Mouse (Mus musculus): Measurements from ENCODE around the gene Col6a6. TPM values are rescaled to one million over a fixed set of nuclear protein-coding genes. Genes with fewer than 3 reads are reported as not detected.

Gene Col6a6
- polyA plus RNA-seq, 1 experiment: not detected

GRCm38 (mm10) chr9:105704226-105704932 is 123.6 kb downstream of the Col6a6 start:
- WGBS: 86% methylated on average over 16 of the region's 16 CpGs
- Histone ChIP-seq H3K27ac (ENCODE audit: insufficient read depth, low read depth, low read length) (no peak overlapping the region), H3K36me3 (ENCODE audit: control insufficient read depth, insufficient read depth, low read length) (no peaks in the 10 kb centered on the region), H3K27me3 (ENCODE audit: control insufficient read depth, insufficient read depth, low read length) (no peaks in the 10 kb centered on the region), H3K4me3 (ENCODE audit: low read depth, low read length) (no peak overlapping the region), H3K4me1 (ENCODE audit: control insufficient read depth, insufficient read depth, insufficient read length, low read length) (no peaks in the 10 kb centered on the region)
- TF ChIP-seq CTCF (IDR thresholded peaks at IDR 0.05; ENCODE audit: extremely low read depth, insufficient read length, insufficient replicate concordance, low read depth, low read length): no peak
- TF ChIP-seq POLR2A (IDR thresholded peaks at IDR 0.05; ENCODE audit: low read depth, low read length): no peak

GRCm38 (mm10) chr9:105701966-105702365 is 126.0 kb downstream of the Col6a6 start:
- Histone ChIP-seq H3K27ac (ENCODE audit: insufficient read depth, low read depth, low read length) (no peak overlapping the region), H3K27me3 (ENCODE audit: control insufficient read depth, insufficient read depth, low read length) (no peaks in the 10 kb centered on the region), H3K4me1 (ENCODE audit: control insufficient read depth, insufficient read depth, insufficient read length, low read length) (peaks cover 4% of the 10 kb centered on the region; the same call in 1 of the 2 replicates), H3K4me3 (ENCODE audit: low read depth, low read length) (no peak overlapping the region), H3K36me3 (ENCODE audit: control insufficient read depth, insufficient read depth, low read length) (no peaks in the 10 kb centered on the region)
- TF ChIP-seq CTCF (IDR thresholded peaks at IDR 0.05; ENCODE audit: extremely low read depth, insufficient read length, insufficient replicate concordance, low read depth, low read length): no peak
- no peak for TF ChIP-seq POLR2A (IDR thresholded peaks at IDR 0.05; ENCODE audit: low read depth, low read length)
- WGBS: 81% methylated on average over 9 of the region's 9 CpGs

- no peak overlapping the region for H3K27ac ChIP-seq (ENCODE audit: insufficient read depth, low read depth, low read length)
- H3K4me3 ChIP-seq (ENCODE audit: low read depth, low read length): no peak overlapping the region
- no peaks in the 10 kb centered on the region for H3K36me3 ChIP-seq (ENCODE audit: control insufficient read depth, insufficient read depth, low read length)
- peaks cover 4% of the 10 kb centered on the region; the same call in 1 of the 2 replicates for H3K4me1 ChIP-seq (ENCODE audit: control insufficient read depth, insufficient read depth, insufficient read length, low read length)
- TF ChIP-seq POLR2A (IDR thresholded peaks at IDR 0.05; ENCODE audit: low read depth, low read length) (no peak), CTCF (IDR thresholded peaks at IDR 0.05; ENCODE audit: extremely low read depth, insufficient read length, insufficient replicate concordance, low read depth, low read length) (no peak)
- WGBS: 67% methylated on average over 6 of the region's 6 CpGs
- no peaks in the 10 kb centered on the region for H3K27me3 ChIP-seq (ENCODE audit: control insufficient read depth, insufficient read depth, low read length)
Measured at GRCm38 (mm10) chr9:105700702-105701101, 127.3 kb downstream of the Col6a6 start.

GRCm38 (mm10) chr9:105697764-105698396 is 130.1 kb downstream of the Col6a6 start:
- TF ChIP-seq POLR2A (IDR thresholded peaks at IDR 0.05; ENCODE audit: low read depth, low read length) (no peak), CTCF (IDR thresholded peaks at IDR 0.05; ENCODE audit: extremely low read depth, insufficient read length, insufficient replicate concordance, low read depth, low read length) (no peak)
- Histone ChIP-seq H3K27me3 (ENCODE audit: control insufficient read depth, insufficient read depth, low read length) (no peaks in the 10 kb centered on the region), H3K4me3 (ENCODE audit: low read depth, low read length) (no peak overlapping the region), H3K4me1 (ENCODE audit: control insufficient read depth, insufficient read depth, insufficient read length, low read length) (peaks cover 4% of the 10 kb centered on the region; the same call in 1 of the 2 replicates), H3K36me3 (ENCODE audit: control insufficient read depth, insufficient read depth, low read length) (no peaks in the 10 kb centered on the region), H3K27ac (ENCODE audit: insufficient read depth, low read depth, low read length) (no peak overlapping the region)
- WGBS: 26% methylated on average over 9 of the region's 9 CpGs

GRCm38 (mm10) chr9:105696818-105697564 is 131.0 kb downstream of the Col6a6 start:
- Histone ChIP-seq H3K36me3 (ENCODE audit: control insufficient read depth, insufficient read depth, low read length) (no peaks in the 10 kb centered on the region), H3K4me3 (ENCODE audit: low read depth, low read length) (no peak overlapping the region), H3K27ac (ENCODE audit: insufficient read depth, low read depth, low read length) (no peak overlapping the region), H3K27me3 (ENCODE audit: control insufficient read depth, insufficient read depth, low read length) (no peaks in the 10 kb centered on the region), H3K4me1 (ENCODE audit: control insufficient read depth, insufficient read depth, insufficient read length, low read length) (peaks cover 4% of the 10 kb centered on the region; the same call in 1 of the 2 replicates)
- 69% methylated on average over 7 of the region's 7 CpGs for WGBS
- TF ChIP-seq CTCF (IDR thresholded peaks at IDR 0.05; ENCODE audit: extremely low read depth, insufficient read length, insufficient replicate concordance, low read depth, low read length): no peak
- no peak for TF ChIP-seq POLR2A (IDR thresholded peaks at IDR 0.05; ENCODE audit: low read depth, low read length)

DNA sequence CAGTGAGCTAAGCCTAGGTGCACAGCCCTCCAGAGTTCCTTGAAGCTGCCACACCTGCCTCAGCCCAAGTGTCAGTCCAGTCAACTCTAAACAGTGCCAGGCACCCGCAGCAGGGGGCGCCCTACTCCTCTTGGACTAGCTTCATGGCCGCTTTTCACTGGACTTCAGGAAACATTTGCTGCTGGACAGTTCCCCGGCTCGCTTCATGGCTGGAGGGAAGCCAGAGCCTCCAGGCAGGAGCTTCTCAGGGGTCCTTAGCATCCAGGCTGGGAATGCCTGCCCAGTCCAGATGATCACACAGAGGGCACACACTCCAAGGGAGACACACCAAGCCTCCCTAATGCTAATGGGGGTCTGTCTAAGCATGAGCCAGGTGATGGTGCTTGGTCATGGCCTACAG is 134.1 kb downstream of the Col6a6 start:
- Histone ChIP-seq H3K4me1 (ENCODE audit: control insufficient read depth, insufficient read depth, insufficient read length, low read length) (peaks cover 4% of the 10 kb centered on the region; the same call in 1 of the 2 replicates), H3K36me3 (ENCODE audit: control insufficient read depth, insufficient read depth, low read length) (peaks cover 2% of the 10 kb centered on the region; the same call in 1 of the 2 replicates), H3K27me3 (ENCODE audit: control insufficient read depth, insufficient read depth, low read length) (no peaks in the 10 kb centered on the region), H3K27ac (ENCODE audit: insufficient read depth, low read depth, low read length) (no peak overlapping the region), H3K4me3 (ENCODE audit: low read depth, low read length) (no peak overlapping the region)
- TF ChIP-seq POLR2A (IDR thresholded peaks at IDR 0.05; ENCODE audit: low read depth, low read length) (no peak), CTCF (IDR thresholded peaks at IDR 0.05; ENCODE audit: extremely low read depth, insufficient read length, insufficient replicate concordance, low read depth, low read length) (peak; percentile 61; the same call in 1 of the 2 replicates)
- 3% methylated on average over 5 of the region's 5 CpGs for WGBS

Measured in small intestine, adult 2 months (tissue).